Comparison of ENCODE assay signal across 23 mouse cellular contexts in genomic region chr15:77868340-77868739, GRCm38 (mm10). TPM values are rescaled to one million over a fixed set of nuclear protein-coding genes. Genes with fewer than 3 reads are reported as not detected.
DNase-seq lines count a peak whose midpoint lies in the region; ATAC-seq and TF ChIP-seq lines count a peak whose summit lies in the region.
"Had no signal": no experiment of that assay in that cellular context is flagged by ENCODE, and none has a peak within 500 bp of the region (broad histone marks: within the 10 kb centered on the region; RNA-seq: fewer than 3 reads in every experiment).

No protein-coding gene starts in this region.

- H3K4me2 ChIP-seq in hindbrain, postnatal 0 days (ENCODE audit: low read depth, low read length), result no peak overlapping the region
- H3K4me2 ChIP-seq: embryonic facial prominence, embryonic 13.5 days; heart, embryonic 11.5 days; heart, embryonic 15.5 days; hindbrain, embryonic 14.5 days; kidney, embryonic 15.5 days had no signal

- WGBS in hindbrain, postnatal 0 days, result 94% methylated on average over 5 of the region's 5 CpGs

- DNase-seq in 3T3-L1 (ENCODE audit: low read depth, low spot score) (peak; percentile 53), NIH3T3 (ENCODE audit: low read depth) (peak; percentile 63)
- peak; percentile 55 for DNase-seq in adrenal gland, adult 8-10 months
- peak; percentile 78 to 82 for DNase-seq in adrenal gland, postnatal 36 days
- no peak for DNase-seq in hindbrain, postnatal 0 days (ENCODE audit: low spot score)
- DNase-seq in left cerebral cortex, postnatal 36 days (ENCODE audit: low spot score in 2 of 2), result no peak
- DNase-seq in frontal cortex, postnatal 36 days (ENCODE audit: low spot score in 2 of 2), result no peak
- DNase-seq: cerebellum, adult 18-20 months; cerebellum, adult 9-11 months; cerebellum, postnatal 36 days; gastrocnemius, postnatal 36 days; heart, adult 2 months; heart, postnatal 14 days; kidney, adult 2 months had no signal

- no peak overlapping the region for H3K27ac ChIP-seq in hindbrain, postnatal 0 days
- H3K27ac ChIP-seq: embryonic facial prominence, embryonic 13.5 days; heart, adult 2 months; heart, embryonic 15.5 days; hindbrain, embryonic 14.5 days; kidney, embryonic 15.5 days had no signal

- no peak for TF ChIP-seq CTCF in hindbrain, postnatal 0 days (IDR thresholded peaks at IDR 0.05; ENCODE audit: low read depth)

- H3K36me3 ChIP-seq in hindbrain, postnatal 0 days (ENCODE audit: insufficient read depth, low read length), result no peaks in the 10 kb centered on the region
- H3K36me3 ChIP-seq: embryonic facial prominence, embryonic 13.5 days; heart, embryonic 15.5 days; kidney, embryonic 15.5 days had no signal

- no peak overlapping the region for H3K4me3 ChIP-seq in hindbrain, postnatal 0 days (ENCODE audit: low read length)
- H3K4me3 ChIP-seq: embryonic facial prominence, embryonic 13.5 days; heart, adult 2 months; heart, embryonic 15.5 days; kidney, embryonic 15.5 days had no signal

- H3K9me3 ChIP-seq in hindbrain, postnatal 0 days (ENCODE audit: low read length), result no peaks in the 10 kb centered on the region
- H3K9me3 ChIP-seq: embryonic facial prominence, embryonic 13.5 days; heart, embryonic 15.5 days; kidney, embryonic 15.5 days had no signal

- ATAC-seq in cerebellum, adult (ENCODE audit: insufficient number of reproducible peaks, low FRiP score, low TSS enrichment), result no peak
- ATAC-seq in hindbrain, postnatal 0 days, result no peak
- ATAC-seq: forebrain, embryonic 14.5 days; intestine, embryonic 16.5 days; Patski had no signal

- intact Hi-C loops in left cerebral cortex, postnatal 36 days (cut with DNase I), result no loop called here

- no peaks in the 10 kb centered on the region for H3K27me3 ChIP-seq in hindbrain, postnatal 0 days (ENCODE audit: insufficient read depth, low read length)
- H3K27me3 ChIP-seq: embryonic facial prominence, embryonic 13.5 days; heart, embryonic 15.5 days; kidney, embryonic 15.5 days; Patski had no signal

- no peaks in the 10 kb centered on the region for H3K4me1 ChIP-seq in hindbrain, postnatal 0 days (ENCODE audit: insufficient read depth, low read length)
- H3K4me1 ChIP-seq: embryonic facial prominence, embryonic 13.5 days; heart, embryonic 15.5 days had no signal

- H3K9ac ChIP-seq in hindbrain, postnatal 0 days (replicated peaks; ENCODE audit: low read length), result no peak overlapping the region
- H3K9ac ChIP-seq: embryonic facial prominence, embryonic 13.5 days; heart, embryonic 15.5 days; hindbrain, embryonic 14.5 days; kidney, embryonic 15.5 days had no signal

RNA-seq across cellular contexts. Expression of gene Myh9, which starts 26.4 kb away (rescaled TPM):
- 100 to 1,000 TPM; 304 to 366 (median 340) TPM for total RNA-seq in adrenal gland, adult 8-10 months (2022)
- total RNA-seq in adrenal gland, postnatal 36 days (2021), result 100 to 1,000 TPM; 309 to 387 TPM
- total RNA-seq in hindbrain, postnatal 0 days (2014; rRNA removed), result 29.4 and 33.6 TPM in 2 replicates
- polyA plus RNA-seq in hindbrain, postnatal 0 days (2015; fragmentation: Nextera tagmentation; extraction: Ambion mirVana), result 8.4 and 9.1 TPM in 2 replicates
- total RNA-seq in left cerebral cortex, postnatal 36 days (2021), result 10 to 100 TPM; 58.0 to 77.6 TPM

Comparison
In these comparisons a context has a peak if more than half of its experiments do, and no peak if none do; other contexts are left out.
1. DNase-seq: peak in 3T3-L1 (single experiment), NIH3T3 (single experiment), adrenal gland, adult 8-10 months (single experiment) and adrenal gland, postnatal 36 days (2 of 2); none in hindbrain, postnatal 0 days (single experiment), left cerebral cortex, postnatal 36 days (0 of 2) and frontal cortex, postnatal 36 days (0 of 2).